Mouse (Mus musculus): ENCODE results near the gene Fgfr1op. TPM values are rescaled to one million over a fixed set of nuclear protein-coding genes. Genes with fewer than 3 reads are reported as not detected.
"Not testable (repeated sequence)": the region's sequence is repeated elsewhere in the genome, so short reads cannot be mapped to it uniquely, and the experiment has no call there.

Fgfr1op gene
- polyA plus RNA-seq, 1 experiment: 3.4 TPM

GRCm38 (mm10) chr17:8193678-8194077 lies 28.4 kb downstream of the Fgfr1op start:
- 82% methylated on average over 8 of the region's 8 CpGs for WGBS
- H3K4me1 ChIP-seq (ENCODE audit: control insufficient read depth, insufficient read depth, low read length): no peaks in the 10 kb centered on the region
- H3K4me3 ChIP-seq (replicated peaks; ENCODE audit: extremely low read depth, low read depth, low read length): no peak overlapping the region
- no peak for DNase-seq
- TF ChIP-seq CTCF (IDR thresholded peaks at IDR 0.05; ENCODE audit: insufficient read depth, low read length): no peak
- no peak for TF ChIP-seq POLR2A (IDR thresholded peaks at IDR 0.05; ENCODE audit: borderline replicate concordance, extremely low read depth, low read depth, low read length)

- TF ChIP-seq CTCF (IDR thresholded peaks at IDR 0.05; ENCODE audit: insufficient read depth, low read length) (no peak), POLR2A (IDR thresholded peaks at IDR 0.05; ENCODE audit: borderline replicate concordance, extremely low read depth, low read depth, low read length) (no peak)
- H3K4me1 ChIP-seq (ENCODE audit: control insufficient read depth, insufficient read depth, low read length): no peaks in the 10 kb centered on the region
- DNase-seq: no peak
- 70% methylated on average over 8 of the region's 8 CpGs for WGBS
- no peak overlapping the region for H3K4me3 ChIP-seq (replicated peaks; ENCODE audit: extremely low read depth, low read depth, low read length)
Observed at GRCm38 (mm10) chr17:8195685-8196376, 30.5 kb downstream of the Fgfr1op start.

- Histone ChIP-seq H3K4me3 (replicated peaks; ENCODE audit: extremely low read depth, low read depth, low read length) (no peak overlapping the region), H3K4me1 (ENCODE audit: control insufficient read depth, insufficient read depth, low read length) (no peaks in the 10 kb centered on the region)
- DNase-seq: no peak
- WGBS: 70% methylated on average over 3 of the region's 3 CpGs
- TF ChIP-seq POLR2A (IDR thresholded peaks at IDR 0.05; ENCODE audit: borderline replicate concordance, extremely low read depth, low read depth, low read length): no peak
- TF ChIP-seq CTCF (IDR thresholded peaks at IDR 0.05; ENCODE audit: insufficient read depth, low read length): no peak
Observed at GRCm38 (mm10) chr17:8197652-8198051, 32.4 kb downstream of the Fgfr1op start.

- 83% methylated on average over 11 of the region's 11 CpGs for WGBS
- Histone ChIP-seq H3K4me3 (replicated peaks; ENCODE audit: extremely low read depth, low read depth, low read length) (no peak overlapping the region), H3K4me1 (ENCODE audit: control insufficient read depth, insufficient read depth, low read length) (no peaks in the 10 kb centered on the region)
- DNase-seq: no peak
- TF ChIP-seq POLR2A (IDR thresholded peaks at IDR 0.05; ENCODE audit: borderline replicate concordance, extremely low read depth, low read depth, low read length): no peak
- TF ChIP-seq CTCF (IDR thresholded peaks at IDR 0.05; ENCODE audit: insufficient read depth, low read length): no peak
Observed at GRCm38 (mm10) chr17:8199067-8199935, 34.0 kb downstream of the Fgfr1op start.

DNA sequence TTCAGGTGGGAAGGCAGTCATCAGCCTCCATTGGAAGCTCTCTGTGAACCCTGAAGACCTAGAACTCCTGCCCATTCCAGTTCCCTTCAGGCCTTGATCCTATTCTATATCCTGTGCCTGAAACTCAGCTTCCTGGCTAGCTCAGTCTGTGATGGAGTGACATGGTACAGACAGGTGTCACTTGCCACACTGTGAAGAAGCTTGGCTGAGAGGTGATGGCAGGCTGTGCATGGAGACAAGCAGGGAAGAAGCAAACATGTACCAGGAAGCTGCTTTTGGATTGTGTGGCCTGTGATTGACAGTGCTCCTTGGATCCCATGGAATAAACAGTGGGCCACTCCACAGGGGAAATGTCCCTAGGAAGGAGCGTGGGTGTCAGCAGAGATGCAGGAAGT lies 34.6 kb downstream of the Fgfr1op start:
- WGBS: 46% methylated on average over 1 of the region's 1 CpGs
- DNase-seq: no peak
- Histone ChIP-seq H3K4me1 (ENCODE audit: control insufficient read depth, insufficient read depth, low read length) (no peaks in the 10 kb centered on the region), H3K4me3 (replicated peaks; ENCODE audit: extremely low read depth, low read depth, low read length) (no peak overlapping the region)
- TF ChIP-seq POLR2A (IDR thresholded peaks at IDR 0.05; ENCODE audit: borderline replicate concordance, extremely low read depth, low read depth, low read length) (no peak), CTCF (IDR thresholded peaks at IDR 0.05; ENCODE audit: insufficient read depth, low read length) (no peak)

GRCm38 (mm10) chr17:8203487-8203886 lies 38.2 kb downstream of the Fgfr1op start:
- Histone ChIP-seq H3K4me3 (replicated peaks; ENCODE audit: extremely low read depth, low read depth, low read length) (no peak overlapping the region), H3K4me1 (ENCODE audit: control insufficient read depth, insufficient read depth, low read length) (no peaks in the 10 kb centered on the region)
- TF ChIP-seq CTCF (IDR thresholded peaks at IDR 0.05; ENCODE audit: insufficient read depth, low read length) (no peak), POLR2A (IDR thresholded peaks at IDR 0.05; ENCODE audit: borderline replicate concordance, extremely low read depth, low read depth, low read length) (no peak)
- WGBS: 53% methylated on average over 1 of the region's 1 CpGs
- DNase-seq: no peak

- not testable (repeated sequence) for H3K4me1 ChIP-seq (ENCODE audit: control insufficient read depth, insufficient read depth, low read length); H3K4me3 ChIP-seq (replicated peaks; ENCODE audit: extremely low read depth, low read depth, low read length); DNase-seq
- WGBS: 46% methylated on average over 1 of the region's 1 CpGs
Observed at GRCm38 (mm10) chr17:8205221-8205631, 39.9 kb downstream of the Fgfr1op start.

- no peak overlapping the region for H3K4me3 ChIP-seq (replicated peaks; ENCODE audit: extremely low read depth, low read depth, low read length)
- 78% methylated on average over 5 of the region's 5 CpGs for WGBS
- no peak for DNase-seq
- no peak for TF ChIP-seq CTCF (IDR thresholded peaks at IDR 0.05; ENCODE audit: insufficient read depth, low read length)
- no peak for TF ChIP-seq POLR2A (IDR thresholded peaks at IDR 0.05; ENCODE audit: borderline replicate concordance, extremely low read depth, low read depth, low read length)
- H3K4me1 ChIP-seq (ENCODE audit: control insufficient read depth, insufficient read depth, low read length): no peaks in the 10 kb centered on the region
Observed at GRCm38 (mm10) chr17:8206691-8207090, 41.4 kb downstream of the Fgfr1op start.

- WGBS: 91% methylated on average over 2 of the region's 2 CpGs
- Histone ChIP-seq H3K4me1 (ENCODE audit: control insufficient read depth, insufficient read depth, low read length) (no peaks in the 10 kb centered on the region), H3K4me3 (replicated peaks; ENCODE audit: extremely low read depth, low read depth, low read length) (no peak overlapping the region)
- DNase-seq: no peak
- TF ChIP-seq CTCF (IDR thresholded peaks at IDR 0.05; ENCODE audit: insufficient read depth, low read length) (no peak), POLR2A (IDR thresholded peaks at IDR 0.05; ENCODE audit: borderline replicate concordance, extremely low read depth, low read depth, low read length) (no peak)
Observed at GRCm38 (mm10) chr17:8209696-8210095, 44.4 kb downstream of the Fgfr1op start.

GRCm38 (mm10) chr17:8210170-8210569 lies 44.9 kb downstream of the Fgfr1op start:
- TF ChIP-seq POLR2A (IDR thresholded peaks at IDR 0.05; ENCODE audit: borderline replicate concordance, extremely low read depth, low read depth, low read length) (no peak), CTCF (IDR thresholded peaks at IDR 0.05; ENCODE audit: insufficient read depth, low read length) (no peak)
- no peak for DNase-seq
- 47% methylated on average over 3 of the region's 3 CpGs for WGBS
- Histone ChIP-seq H3K4me1 (ENCODE audit: control insufficient read depth, insufficient read depth, low read length) (no peaks in the 10 kb centered on the region), H3K4me3 (replicated peaks; ENCODE audit: extremely low read depth, low read depth, low read length) (no peak overlapping the region)

All from lung, adult 2 months (tissue).